In the genomic region with DNA sequence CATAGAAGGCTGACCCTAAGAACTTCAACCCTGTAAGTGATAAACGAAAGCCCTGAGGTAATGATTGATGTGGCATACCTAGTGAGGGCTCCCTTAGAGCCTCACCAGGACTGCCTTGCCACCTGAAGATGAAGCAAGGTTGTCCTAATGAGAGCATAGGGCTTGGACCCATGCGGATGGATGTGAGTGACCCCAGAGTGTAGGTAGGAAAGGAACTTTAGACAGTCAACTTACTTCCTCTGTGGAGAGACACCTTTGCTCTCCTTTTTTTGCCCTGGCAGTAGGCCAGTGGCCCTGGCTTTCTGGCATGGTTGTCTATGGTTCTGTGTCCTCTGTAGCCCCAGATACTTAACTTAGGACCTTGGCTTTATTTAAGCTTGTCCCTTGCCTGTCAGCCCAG, we compare ENCODE assay signal across 8 mouse cellular contexts. TPM values are rescaled to one million over a fixed set of nuclear protein-coding genes. Genes with fewer than 3 reads are reported as not detected.
DNase-seq lines count a peak whose midpoint lies in the region; ATAC-seq and TF ChIP-seq lines count a peak whose summit lies in the region.

No protein-coding gene starts in this region.

- H3K79me2 ChIP-seq in macrophage (ENCODE audit: inconsistent target): peaks cover 14% of the 10 kb centered on the region; the same call in 1 of the 2 replicates

- WGBS in intestine, embryonic 16.5 days: 65% methylated on average over 2 of the region's 2 CpGs
- 91% methylated on average over 2 of the region's 2 CpGs for WGBS in macrophage (ENCODE audit: missing documents)

- H3K9ac ChIP-seq in intestine, embryonic 16.5 days (ENCODE audit: low read depth, low read length): peak overlapping the region; percentile 26; the same call in 1 of the 2 replicates

- no peak for TF ChIP-seq CTCF in cortical plate, adult 2 months (IDR thresholded peaks at IDR 0.05; ENCODE audit: extremely low read depth, insufficient read depth, low read length)

- H3K9me3 ChIP-seq in intestine, embryonic 16.5 days (ENCODE audit: control insufficient read depth, low read length): no peaks in the 10 kb centered on the region

- peaks cover 11% of the 10 kb centered on the region; the same call in 1 of the 2 replicates for H3K36me3 ChIP-seq in intestine, embryonic 16.5 days (ENCODE audit: control insufficient read depth, insufficient read depth, low read length)
- H3K36me3 ChIP-seq in macrophage (ENCODE audit: inconsistent target): peaks cover 7% of the 10 kb centered on the region; the same call in 1 of the 2 replicates

- no peaks in the 10 kb centered on the region for H3K27me3 ChIP-seq in intestine, embryonic 16.5 days (replicated peaks; ENCODE audit: control insufficient read depth, insufficient read depth, low read length)

- peak; percentile 50 for DNase-seq in cerebellum, adult 9-11 months
- DNase-seq in cerebellum, adult 9-10 months: no peak
- DNase-seq in natural killer cell, adult 2 months (ENCODE audit: low spot score in 2 of 2): no peak
- no peak for DNase-seq in thymus, postnatal 10 days (ENCODE audit: low spot score in 2 of 2)

- peak overlapping the region; percentile 98 for H3K4me2 ChIP-seq in intestine, embryonic 16.5 days (ENCODE audit: low read depth, low read length)

- no peak for ATAC-seq in intestine, embryonic 16.5 days
- ATAC-seq in megakaryocyte progenitor cell, adult 5-6 weeks (replicated peaks; ENCODE audit: poor library complexity): no peak

- peak overlapping the region; percentile 62 for H3K4me3 ChIP-seq in cortical plate, adult 2 months (ENCODE audit: insufficient read depth, low read length)
- peak overlapping the region; percentile 94 for H3K4me3 ChIP-seq in intestine, embryonic 16.5 days (ENCODE audit: low read length)
- peak overlapping the region; percentile 8; the same call in 1 of the 2 replicates for H3K4me3 ChIP-seq in macrophage (ENCODE audit: inconsistent target)

- no peak overlapping the region for H3K27ac ChIP-seq in cortical plate, adult 2 months (ENCODE audit: insufficient read depth, low read length)
- H3K27ac ChIP-seq in intestine, embryonic 16.5 days (ENCODE audit: low read length): no peak overlapping the region
- H3K27ac ChIP-seq in macrophage: no peak overlapping the region

- peaks cover 9% of the 10 kb centered on the region for H3K4me1 ChIP-seq in cortical plate, adult 2 months (ENCODE audit: control insufficient read depth, insufficient read depth, low read length)
- peaks cover 15% of the 10 kb centered on the region for H3K4me1 ChIP-seq in intestine, embryonic 16.5 days (ENCODE audit: control insufficient read depth, insufficient read depth, low read length)

- TF ChIP-seq POLR2A in cortical plate, adult 2 months (IDR thresholded peaks at IDR 0.05; ENCODE audit: extremely low read depth, insufficient read depth, low read length): no peak

RNA-seq across cellular contexts. Expression of gene Tysnd1, which starts 1.7 kb away (rescaled TPM):
- 23.6 and 25.5 TPM in 2 replicates for polyA plus RNA-seq in cortical plate, adult 2 months (2012; rRNA removed)
- polyA plus RNA-seq in intestine, embryonic 16.5 days (2015; fragmentation: Nextera tagmentation; extraction: Ambion mirVana): 21.5 and 27.6 TPM in 2 replicates
- 10 to 100 TPM in 12 of 26 experiments, 1 to 10 TPM in 14; 3.7 to 20.0 (median 9.2) TPM for total RNA-seq in macrophage (2018; cell fraction: chromatin; rRNA removed)
- total RNA-seq in macrophage (2018; cell fraction: cytosol; rRNA removed): 10 to 100 TPM in 23 of 26 experiments, 1 to 10 TPM in 3; 7.0 to 18.4 (median 13.6) TPM
- total RNA-seq in macrophage (2018; cell fraction: nucleus; rRNA removed): 10 to 100 TPM in 19 of 26 experiments, 1 to 10 TPM in 7; 6.4 to 28.4 (median 12.1) TPM
- polyA plus RNA-seq in macrophage (2018): 9.0 to 16.4 TPM (median 13.3 TPM) in 3 replicates
- total RNA-seq in megakaryocyte progenitor cell, adult 5-6 weeks (2015): 19.0 and 19.7 TPM in 2 replicates
- total RNA-seq in megakaryocyte progenitor cell, adult 5-6 weeks (2017): 19.9 and 22.7 TPM in 2 replicates

RNA-seq across cellular contexts. Expression of gene Sar1a, which starts 16.9 kb away (rescaled TPM):
- 106 and 108 TPM in 2 replicates for polyA plus RNA-seq in cortical plate, adult 2 months (2012; rRNA removed)
- polyA plus RNA-seq in intestine, embryonic 16.5 days (2015; fragmentation: Nextera tagmentation; extraction: Ambion mirVana): 169 and 178 TPM in 2 replicates
- total RNA-seq in macrophage (2018; cell fraction: chromatin; rRNA removed): 100 to 1,000 TPM in 21 of 26 experiments, 10 to 100 TPM in 5; 81.2 to 210 (median 128) TPM
- 10 to 100 TPM; 65.7 to 88.2 (median 75.5) TPM for total RNA-seq in macrophage (2018; cell fraction: cytosol; rRNA removed)
- 100 to 1,000 TPM in 18 of 26 experiments, 10 to 100 TPM in 8; 75.3 to 163 (median 113) TPM for total RNA-seq in macrophage (2018; cell fraction: nucleus; rRNA removed)
- 78.1 to 97.0 TPM (median 84.0 TPM) in 3 replicates for polyA plus RNA-seq in macrophage (2018)
- 81.2 and 88.9 TPM in 2 replicates for total RNA-seq in megakaryocyte progenitor cell, adult 5-6 weeks (2015)
- 98.0 and 113 TPM in 2 replicates for total RNA-seq in megakaryocyte progenitor cell, adult 5-6 weeks (2017)

RNA-seq across cellular contexts. Expression of gene Aifm2, which starts 18.0 kb away (rescaled TPM):
- polyA plus RNA-seq in cortical plate, adult 2 months (2012; rRNA removed): 8.7 and 10.6 TPM in 2 replicates
- polyA plus RNA-seq in intestine, embryonic 16.5 days (2015; fragmentation: Nextera tagmentation; extraction: Ambion mirVana): 21.1 and 22.5 TPM in 2 replicates
- 10 to 100 TPM in 24 of 26 experiments, 1 to 10 TPM in 2; 9.5 to 49.0 (median 28.9) TPM for total RNA-seq in macrophage (2018; cell fraction: chromatin; rRNA removed)
- 10 to 100 TPM; 10.3 to 19.1 (median 14.2) TPM for total RNA-seq in macrophage (2018; cell fraction: cytosol; rRNA removed)
- 10 to 100 TPM in 25 of 26 experiments, 1 to 10 TPM in 1; 8.7 to 29.9 (median 21.0) TPM for total RNA-seq in macrophage (2018; cell fraction: nucleus; rRNA removed)
- 13.8 to 16.2 TPM (median 16.0 TPM) in 3 replicates for polyA plus RNA-seq in macrophage (2018)
- 1.2 and 1.3 TPM in 2 replicates for total RNA-seq in megakaryocyte progenitor cell, adult 5-6 weeks (2015)
- total RNA-seq in megakaryocyte progenitor cell, adult 5-6 weeks (2017): 3.7 and 4.4 TPM in 2 replicates

RNA-seq across cellular contexts. Expression of gene Ppa1, which starts 48.7 kb away (rescaled TPM):
- 98.7 and 108 TPM in 2 replicates for polyA plus RNA-seq in cortical plate, adult 2 months (2012; rRNA removed)
- 199 and 233 TPM in 2 replicates for polyA plus RNA-seq in intestine, embryonic 16.5 days (2015; fragmentation: Nextera tagmentation; extraction: Ambion mirVana)
- total RNA-seq in macrophage (2018; cell fraction: chromatin; rRNA removed): 10 to 100 TPM in 7 of 26 experiments, 1 to 10 TPM in 19; 1.7 to 41.7 (median 6.4) TPM
- total RNA-seq in macrophage (2018; cell fraction: cytosol; rRNA removed): 10 to 100 TPM in 21 of 26 experiments, 1 to 10 TPM in 5; 8.0 to 27.6 (median 20.8) TPM
- 10 to 100 TPM in 13 of 26 experiments, 1 to 10 TPM in 13; 1.8 to 30.1 (median 9.9) TPM for total RNA-seq in macrophage (2018; cell fraction: nucleus; rRNA removed)
- polyA plus RNA-seq in macrophage (2018): 9.6 to 42.5 TPM (median 18.5 TPM) in 3 replicates
- 94.9 and 95.4 TPM in 2 replicates for total RNA-seq in megakaryocyte progenitor cell, adult 5-6 weeks (2015)
- total RNA-seq in megakaryocyte progenitor cell, adult 5-6 weeks (2017): 139 and 176 TPM in 2 replicates

Comparison
In these comparisons a context has a peak if more than half of its experiments do, and no peak if none do; other contexts are left out.
1. H3K4me3 ChIP-seq: peak in every context shown above with its lines; median percentile 94 in intestine, embryonic 16.5 days; 62 in cortical plate, adult 2 months; 8 in macrophage.